Mouse (Mus musculus): ENCODE data around the gene Ahnak2.

Ahnak2 gene

GRCm38 (mm10) chr12:112734881-112735655 is 67.4 kb downstream of the Ahnak2 start:
- no peak for DNase-seq (ENCODE audit: low spot score in 2 of 2)

DNA sequence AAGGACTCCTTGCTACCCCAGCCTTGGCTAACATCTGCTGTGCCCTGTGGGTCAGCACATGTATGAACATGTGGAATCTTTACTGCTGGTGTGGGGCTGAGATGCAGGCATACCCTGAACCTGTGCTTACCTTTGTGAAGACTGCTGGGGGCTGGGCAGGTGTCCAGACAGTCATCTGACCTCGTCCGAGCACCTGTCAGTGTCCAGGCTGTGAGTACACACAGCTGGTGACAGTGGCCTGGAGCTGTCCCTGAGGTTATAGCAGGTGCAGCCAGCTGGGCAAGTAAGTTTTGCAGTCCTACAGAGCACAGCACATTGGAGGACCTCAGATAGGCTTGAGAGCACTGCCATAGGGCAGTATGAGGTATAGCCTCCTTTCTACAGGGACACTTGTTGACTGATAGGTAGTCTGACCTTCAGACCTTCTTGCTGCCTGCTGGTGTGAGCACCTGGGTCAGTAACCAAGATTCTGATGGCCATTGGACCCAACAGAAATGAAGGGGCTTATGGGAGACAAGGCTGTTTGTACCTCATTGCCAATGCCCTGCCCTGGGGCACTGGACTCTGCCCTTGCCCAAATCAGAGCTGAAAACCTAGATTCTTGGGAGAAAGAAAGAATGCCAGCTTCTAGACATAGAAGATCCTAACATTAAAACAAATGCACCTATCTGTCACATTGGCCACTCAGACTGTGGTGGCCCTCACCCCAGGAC is 68.2 kb downstream of the Ahnak2 start:
- DNase-seq (ENCODE audit: low spot score in 2 of 2), result no peak

- DNase-seq (ENCODE audit: low spot score in 2 of 2), result no peak
Measured at GRCm38 (mm10) chr12:112732591-112732990, 69.9 kb downstream of the Ahnak2 start.

DNA sequence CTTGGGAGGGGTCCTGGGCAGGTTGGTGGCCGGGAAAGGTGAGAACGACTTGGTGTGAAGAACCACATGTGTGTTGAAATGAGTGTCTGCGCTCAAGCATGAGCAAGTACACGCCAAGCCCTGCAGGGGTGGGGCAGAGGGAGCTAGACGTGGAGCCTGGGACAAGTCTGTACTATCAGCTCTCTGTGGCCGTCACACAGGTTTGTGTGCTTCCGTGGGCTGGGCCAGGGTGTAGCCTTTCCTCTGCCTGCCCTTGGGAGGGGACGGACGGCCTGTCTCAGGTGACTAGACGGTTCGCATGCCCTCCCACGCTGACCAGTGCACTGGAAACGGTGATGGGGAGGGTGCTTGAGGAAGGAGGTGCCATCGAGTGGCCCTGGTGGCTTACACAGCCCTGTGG is 71.6 kb downstream of the Ahnak2 start:
- no peak for DNase-seq (ENCODE audit: low spot score in 2 of 2)

DNA sequence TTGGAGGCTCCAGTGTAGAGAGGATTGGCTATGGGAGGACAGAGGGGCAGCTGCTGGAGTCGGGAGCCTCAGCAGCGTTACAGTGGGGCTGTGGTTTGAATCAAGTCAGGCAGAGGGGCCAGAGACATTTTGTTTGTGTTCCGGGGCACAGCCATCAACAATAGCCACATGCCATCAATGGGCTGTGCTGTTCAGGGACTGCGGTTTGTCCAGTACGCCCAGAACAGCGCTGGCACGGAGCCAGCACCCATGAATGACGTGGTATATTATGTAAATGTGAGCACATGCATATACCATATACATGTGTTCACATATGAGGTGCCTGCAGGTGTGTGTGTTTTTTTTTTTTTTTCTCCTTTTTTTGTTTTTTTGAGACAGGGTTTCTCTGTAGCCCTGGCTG is 74.7 kb downstream of the Ahnak2 start:
- no peak for DNase-seq (ENCODE audit: low spot score in 2 of 2)

DNA sequence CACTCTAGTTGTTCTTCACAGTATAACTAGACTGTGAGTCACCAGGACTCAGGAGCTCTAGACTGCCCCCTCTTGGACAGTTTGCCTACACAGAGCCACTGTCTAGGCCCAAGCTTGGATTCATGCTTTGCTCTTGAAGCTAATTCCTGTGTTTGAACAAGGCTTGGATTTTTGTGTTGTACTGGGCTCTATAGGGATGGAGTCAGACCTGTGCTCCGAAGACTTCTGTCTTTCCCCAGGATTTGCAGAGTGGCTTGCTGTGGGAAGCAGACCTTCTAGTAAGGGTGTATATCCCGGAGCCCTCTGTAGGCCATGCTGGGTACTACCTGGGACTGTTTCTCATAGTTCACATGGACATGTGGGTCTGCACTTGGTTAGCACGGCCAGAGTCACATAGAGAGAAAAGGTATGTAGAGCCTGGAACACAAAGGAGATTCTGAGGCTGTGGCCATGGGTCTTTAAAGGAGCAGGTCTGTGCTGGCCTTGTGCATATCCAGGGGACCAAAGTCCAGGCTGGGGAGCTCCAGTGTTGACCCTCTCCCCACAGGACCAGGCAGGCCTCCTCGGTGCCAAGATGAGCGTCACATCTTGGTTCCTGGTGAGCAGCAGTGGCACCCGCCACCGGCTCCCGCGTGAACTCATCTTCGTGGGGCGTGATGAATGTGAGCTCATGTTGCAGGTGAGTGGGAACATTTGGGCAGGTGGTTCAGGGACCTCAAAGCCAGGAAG is 78.2 kb downstream of the Ahnak2 start:
- peak; percentile 53 to 79 for DNase-seq (ENCODE audit: low spot score in 2 of 2)

- DNase-seq (ENCODE audit: low spot score in 2 of 2), result no peak
Measured at GRCm38 (mm10) chr12:112723445-112723844, 79.0 kb downstream of the Ahnak2 start.

- DNase-seq (ENCODE audit: low spot score in 2 of 2), result no peak
Measured at GRCm38 (mm10) chr12:112723028-112723330, 79.5 kb downstream of the Ahnak2 start.

DNA sequence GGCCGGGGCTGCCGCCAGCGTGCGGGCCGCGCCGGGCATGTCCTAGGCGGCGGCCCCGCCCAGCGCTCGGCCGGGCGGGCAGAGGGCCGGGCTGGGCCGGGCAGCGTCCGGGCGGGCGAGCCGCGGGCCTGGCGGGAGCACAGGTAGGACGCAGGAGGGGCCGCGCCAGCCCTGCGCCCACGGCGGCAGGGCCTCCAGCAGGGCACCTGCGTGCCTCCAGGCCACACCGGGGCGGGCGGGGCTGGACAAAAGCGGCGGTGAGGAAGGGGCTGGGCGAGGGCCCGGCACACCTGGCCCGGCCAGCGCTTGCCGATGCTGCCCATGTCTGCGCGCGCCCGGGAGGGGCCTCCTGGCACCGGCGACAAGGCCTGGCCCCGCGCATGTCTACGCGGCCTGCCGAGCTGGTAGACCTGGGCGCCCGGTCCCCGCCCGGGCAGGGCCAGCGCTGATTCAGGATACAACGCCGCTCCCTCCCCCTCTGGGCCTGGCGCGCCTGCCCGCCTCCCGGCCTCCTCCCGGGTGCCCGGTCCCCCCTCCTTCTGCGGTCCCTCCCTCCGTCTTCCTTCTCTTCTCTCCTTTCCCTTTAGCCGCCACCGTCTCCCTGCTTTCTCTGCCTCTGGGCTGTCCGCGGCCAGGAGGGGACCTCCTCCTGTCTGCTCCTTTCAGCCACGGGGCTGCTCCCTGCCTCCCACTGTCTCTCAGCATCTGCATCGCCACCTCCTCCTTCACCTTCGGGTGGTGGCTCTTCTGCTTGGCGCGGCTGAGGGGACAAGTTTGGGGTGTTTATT is 80.0 kb downstream of the Ahnak2 start:
- peak in 1 of 2 experiments; percentile 64 for DNase-seq (ENCODE audit: low spot score in 2 of 2)

All from urinary bladder, postnatal 4 days (tissue).